Mouse (Mus musculus) neural tube, embryonic 11.5 days (tissue): ENCODE measurements around the gene Me1. TPM values are rescaled to one million over a fixed set of nuclear protein-coding genes. Genes with fewer than 3 reads are reported as not detected.

ENCODE experiments used
- ATAC-seq: fragments of 200-750 bp; cut with Nextera tagmentation; 2 replicates; pipeline ENCODE4 v1.8.0; 2017; ENCODE audit warnings: moderate number of reproducible peaks, mild to moderate bottlenecking, moderate TSS enrichment, moderate library complexity; ENCODE audit not compliant: insufficient read depth, low FRiP score, low TSS enrichment
- DNase-seq: peaks from one replicate; pipeline ENCODE4 v3.0.0-alpha.2; 2015; ENCODE audit warnings: low spot score
- H3K27ac ChIP-seq: fragments of 300-500 bp; sonication (generic); 2 replicates; pipeline ENCODE4 v1.5.1; 2014; ENCODE audit warnings: low read depth, mild to moderate bottlenecking, low read length
- H3K27me3 ChIP-seq: fragments of 300-500 bp; sonication (generic); 2 replicates; pipeline ENCODE4 v1.6.1; 2014; ENCODE audit warnings: mild to moderate bottlenecking, low read length, mixed read lengths; ENCODE audit not compliant: control insufficient read depth, insufficient read depth
- H3K36me3 ChIP-seq: fragments of 300-500 bp; sonication (generic); 2 replicates; pipeline ENCODE4 v1.6.1; 2014; ENCODE audit warnings: mild to moderate bottlenecking, low read length, moderate library complexity, mixed read lengths; ENCODE audit not compliant: control insufficient read depth, insufficient read depth
- H3K4me1 ChIP-seq: fragments of 300-500 bp; sonication (generic); 2 replicates; pipeline ENCODE4 v1.6.1; 2014; ENCODE audit warnings: low read length, mixed read lengths; ENCODE audit not compliant: control insufficient read depth, insufficient read depth
- H3K4me2 ChIP-seq: fragments of 300-500 bp; sonication (generic); 2 replicates; pipeline ENCODE4 v1.6.1; 2014; ENCODE audit warnings: low read depth, mild to moderate bottlenecking, moderate library complexity
- H3K4me3 ChIP-seq: fragments of 300-500 bp; sonication (generic); 2 replicates; pipeline ENCODE4 v1.5.1; 2014; ENCODE audit warnings: low read depth, low read length
- H3K9ac ChIP-seq: fragments of 300-500 bp; sonication (generic); 2 replicates; pipeline ENCODE4 v1.6.1; 2014; ENCODE audit warnings: mild to moderate bottlenecking, low read length
- H3K9me3 ChIP-seq: fragments of 300-500 bp; sonication (generic); 2 replicates; pipeline ENCODE4 v1.6.1; 2016; ENCODE audit warnings: low read length; ENCODE audit not compliant: control insufficient read depth
- WGBS: fragments of 180-500 bp; shearing (Covaris S2); extraction: QIAGEN DNeasy Blood & Tissue Kit; methylation state at CpG from one replicate; pipeline ENCODE4 v1.1.7; 2014; 5-methylcytosine and 5-hydroxymethylcytosine counted together
- polyA plus RNA-seq: library from polyadenylated mRNA; unstranded; fragments of >200 nt; fragmentation: Nextera tagmentation; extraction: Ambion mirVana; gene quantifications from 2 replicates; pipeline ENCODE4 v1.2.1, GENCODE M21; 2014

The Me1 gene
- polyA plus RNA-seq, 1 experiment from 2014 or later: 15.8 TPM

GRCm38 (mm10) chr9:86543451-86543850, 152.3 kb downstream of the Me1 start:
- 90% methylated on average over 3 of the region's 3 CpGs for WGBS

GRCm38 (mm10) chr9:86534071-86534470, 161.7 kb downstream of the Me1 start:
- Histone ChIP-seq H3K4me2 (no peak overlapping the region), H3K9ac (no peak overlapping the region), H3K36me3 (no peaks in the 10 kb centered on the region), H3K27me3 (no peaks in the 10 kb centered on the region), H3K4me3 (no peak overlapping the region), H3K27ac (no peak overlapping the region), H3K4me1 (no peaks in the 10 kb centered on the region), H3K9me3 (no peaks in the 10 kb centered on the region)
- 91% methylated on average over 5 of the region's 5 CpGs for WGBS
- ATAC-seq: no peak
- no peak for DNase-seq

More at GRCm38 (mm10) chr9:86543451-86543850, 152.3 kb downstream of the Me1 start:
- Histone ChIP-seq H3K4me3 (no peak overlapping the region), H3K4me1 (no peaks in the 10 kb centered on the region), H3K9me3 (no peaks in the 10 kb centered on the region), H3K9ac (no peak overlapping the region), H3K27me3 (no peaks in the 10 kb centered on the region), H3K4me2 (no peak overlapping the region), H3K36me3 (no peaks in the 10 kb centered on the region; the same call in none of the 2 replicates), H3K27ac (no peak overlapping the region)
- DNase-seq (no peak), ATAC-seq (no peak)

Other genes starting within 250 kb of the Me1 start
- gene Ube2cbp, start 231.0 kb downstream of the Me1 start, polyA plus RNA-seq: 6.9 and 8.3 TPM in 2 replicates
- 16.5 and 16.9 TPM in 2 replicates for gene Dop1a, start 228.8 kb downstream of the Me1 start, polyA plus RNA-seq
- gene Pgm3, start 124.1 kb downstream of the Me1 start, polyA plus RNA-seq: 35.7 and 39.4 TPM in 2 replicates
- gene Rwdd2a, start 124.0 kb downstream of the Me1 start, polyA plus RNA-seq: 2.7 and 3.6 TPM in 2 replicates
- 1.9 TPM in 2 replicates for gene Prss35, start 47.7 kb upstream of the Me1 start, polyA plus RNA-seq
- gene Snap91, start 184.7 kb upstream of the Me1 start, polyA plus RNA-seq: 20.1 and 21.3 TPM in 2 replicates